Mouse (Mus musculus): ENCODE data around the gene Psmb10.

GRCm38 (mm10) chr8:105932525-105932924 is 5.7 kb downstream of the Psmb10 start:
- TF ChIP-seq CTCF (IDR thresholded peaks at IDR 0.05; ENCODE audit: low read depth), result no peak
- TF ChIP-seq EP300 (IDR thresholded peaks at IDR 0.05; ENCODE audit: low read depth), result no peak
